Mouse (Mus musculus) neural tube, embryonic 11.5 days (tissue): ENCODE data around the gene Aldh1l1. TPM values are rescaled to one million over a fixed set of nuclear protein-coding genes. Genes with fewer than 3 reads are reported as not detected.

Experiments used
- ATAC-seq: fragments of 200-750 bp; cut with Nextera tagmentation; 2 replicates; pipeline ENCODE4 v1.8.0; 2017; ENCODE audit warnings: moderate number of reproducible peaks, mild to moderate bottlenecking, moderate TSS enrichment, moderate library complexity; ENCODE audit not compliant: insufficient read depth, low FRiP score, low TSS enrichment
- DNase-seq: peaks from one replicate; pipeline ENCODE4 v3.0.0-alpha.2; 2015; ENCODE audit warnings: low spot score
- H3K27ac ChIP-seq: fragments of 300-500 bp; sonication (generic); 2 replicates; pipeline ENCODE4 v1.5.1; 2014; ENCODE audit warnings: low read depth, mild to moderate bottlenecking, low read length
- H3K27me3 ChIP-seq: fragments of 300-500 bp; sonication (generic); 2 replicates; pipeline ENCODE4 v1.6.1; 2014; ENCODE audit warnings: mild to moderate bottlenecking, low read length, mixed read lengths; ENCODE audit not compliant: control insufficient read depth, insufficient read depth
- H3K36me3 ChIP-seq: fragments of 300-500 bp; sonication (generic); 2 replicates; pipeline ENCODE4 v1.6.1; 2014; ENCODE audit warnings: mild to moderate bottlenecking, low read length, moderate library complexity, mixed read lengths; ENCODE audit not compliant: control insufficient read depth, insufficient read depth
- H3K4me1 ChIP-seq: fragments of 300-500 bp; sonication (generic); 2 replicates; pipeline ENCODE4 v1.6.1; 2014; ENCODE audit warnings: low read length, mixed read lengths; ENCODE audit not compliant: control insufficient read depth, insufficient read depth
- H3K4me2 ChIP-seq: fragments of 300-500 bp; sonication (generic); 2 replicates; pipeline ENCODE4 v1.6.1; 2014; ENCODE audit warnings: low read depth, mild to moderate bottlenecking, moderate library complexity
- H3K4me3 ChIP-seq: fragments of 300-500 bp; sonication (generic); 2 replicates; pipeline ENCODE4 v1.5.1; 2014; ENCODE audit warnings: low read depth, low read length
- H3K9ac ChIP-seq: fragments of 300-500 bp; sonication (generic); 2 replicates; pipeline ENCODE4 v1.6.1; 2014; ENCODE audit warnings: mild to moderate bottlenecking, low read length
- H3K9me3 ChIP-seq: fragments of 300-500 bp; sonication (generic); 2 replicates; pipeline ENCODE4 v1.6.1; 2016; ENCODE audit warnings: low read length; ENCODE audit not compliant: control insufficient read depth
- WGBS: fragments of 180-500 bp; shearing (Covaris S2); extraction: QIAGEN DNeasy Blood & Tissue Kit; methylation state at CpG from one replicate; pipeline ENCODE4 v1.1.7; 2014; 5-methylcytosine and 5-hydroxymethylcytosine counted together
- polyA plus RNA-seq: library from polyadenylated mRNA; unstranded; fragments of >200 nt; fragmentation: Nextera tagmentation; extraction: Ambion mirVana; gene quantifications from 2 replicates; pipeline ENCODE4 v1.2.1, GENCODE M21; 2014

Gene Aldh1l1
- polyA plus RNA-seq, 1 experiment from 2014 or later = 0.97 TPM

DNA sequence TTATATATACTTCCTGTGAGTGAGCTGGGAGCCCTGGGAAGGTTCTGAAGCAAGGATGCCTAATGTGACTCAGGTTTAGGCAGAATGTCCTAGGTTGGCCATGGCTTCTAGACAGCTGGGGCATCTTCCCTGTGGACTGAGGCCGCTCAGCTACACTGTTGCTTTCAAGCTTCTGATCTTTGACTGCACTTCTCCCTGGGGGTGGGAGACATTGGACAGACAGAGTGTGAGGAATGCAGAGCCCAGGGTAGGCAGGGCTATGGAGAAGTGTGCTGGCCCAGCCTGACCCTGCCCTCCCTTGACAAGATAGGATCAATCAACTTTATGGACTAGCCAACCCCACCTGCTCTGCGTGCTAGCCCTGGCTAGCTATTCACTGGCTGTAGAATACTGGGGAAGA is 25.0 kb upstream of the Aldh1l1 start:
- H3K9ac ChIP-seq = no peak overlapping the region
- H3K36me3 ChIP-seq = no peaks in the 10 kb centered on the region
- H3K27me3 ChIP-seq = peaks cover 9% of the 10 kb centered on the region
- no peak for ATAC-seq
- no peaks in the 10 kb centered on the region for H3K9me3 ChIP-seq
- H3K4me1 ChIP-seq = peaks cover 5% of the 10 kb centered on the region; the same call in 1 of the 2 replicates
- no peak overlapping the region for H3K27ac ChIP-seq
- 30% methylated on average over 2 of the region's 2 CpGs for WGBS
- H3K4me2 ChIP-seq = no peak overlapping the region
- DNase-seq = no peak
- no peak overlapping the region for H3K4me3 ChIP-seq

DNA sequence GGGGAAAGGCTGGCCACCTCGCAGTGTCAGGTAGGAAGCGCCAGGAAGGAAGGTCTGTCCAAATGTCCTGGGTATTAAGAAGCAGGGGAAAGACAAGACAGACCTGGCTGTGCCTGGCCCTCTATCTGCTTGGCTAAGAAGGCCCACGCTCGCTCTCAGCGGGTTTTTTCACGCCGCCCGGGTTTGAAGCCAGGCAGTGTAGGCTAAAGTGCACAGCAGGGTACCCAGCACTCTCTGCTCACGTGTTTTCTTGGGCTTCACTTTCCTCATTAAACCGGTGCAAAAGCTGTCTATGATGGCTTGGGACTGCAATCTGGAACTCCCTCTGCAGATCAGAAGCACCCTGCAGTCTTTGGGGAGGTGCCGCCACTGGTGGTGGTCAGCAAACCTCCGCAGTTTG is 24.5 kb upstream of the Aldh1l1 start:
- H3K4me1 ChIP-seq = peaks cover 5% of the 10 kb centered on the region; the same call in 1 of the 2 replicates
- peaks cover 9% of the 10 kb centered on the region for H3K27me3 ChIP-seq
- H3K27ac ChIP-seq = no peak overlapping the region
- H3K36me3 ChIP-seq = no peaks in the 10 kb centered on the region
- H3K9me3 ChIP-seq = no peaks in the 10 kb centered on the region
- 7% methylated on average over 12 of the region's 12 CpGs for WGBS
- H3K4me3 ChIP-seq = peak overlapping the region; percentile 60
- H3K4me2 ChIP-seq = peak overlapping the region; percentile 100
- 0 out of 2 replicates have a peak, but pooled peaks have one; percentile 6 for ATAC-seq
- no peak for DNase-seq
- H3K9ac ChIP-seq = peak overlapping the region; percentile 49; the same call in 1 of the 2 replicates

DNA sequence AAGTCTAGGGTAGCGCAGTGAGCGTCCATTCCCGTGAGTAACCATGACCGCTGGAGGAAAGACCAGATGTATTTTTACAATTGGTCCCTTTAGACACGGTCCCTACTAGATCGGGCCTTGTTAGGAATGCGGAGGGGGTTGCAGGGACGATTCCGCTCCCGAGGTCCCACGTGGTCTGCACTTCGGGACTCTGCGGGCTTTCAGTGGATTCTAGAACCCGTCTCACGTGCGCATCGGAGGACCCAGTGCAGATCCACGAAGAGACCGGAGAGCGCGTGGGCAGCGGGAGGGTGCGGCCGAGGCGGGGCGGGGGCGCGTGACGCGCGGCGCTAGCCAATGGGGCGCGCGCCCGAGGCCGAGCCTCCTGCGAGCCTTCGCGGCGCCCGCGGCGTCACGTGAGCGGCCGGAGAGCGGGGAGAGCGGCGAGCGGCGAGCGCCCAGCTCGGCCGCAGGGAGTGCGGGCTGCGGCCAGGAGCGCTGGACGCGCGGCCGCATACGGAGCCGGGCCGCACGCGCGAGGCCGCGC is 24.0 kb upstream of the Aldh1l1 start, which contains the start of gene Klf15:
TSS of gene Klf15 (plus strand) at position 396 of the 526 bp plus-strand sequence.
- Histone ChIP-seq H3K36me3 (no peaks in the 10 kb centered on the region), H3K4me1 (peaks cover 5% of the 10 kb centered on the region; the same call in 1 of the 2 replicates), H3K4me2 (peak within 1 kb of the TSS; percentile 100), H3K27me3 (peaks cover 9% of the 10 kb centered on the region), H3K9ac (peak within 1 kb of the TSS; percentile 49), H3K4me3 (peak within 1 kb of the TSS; percentile 60), H3K9me3 (no peaks in the 10 kb centered on the region), H3K27ac (no peak within 1 kb of the TSS)
- peak; percentile 77 for ATAC-seq
- peak; percentile 86 for DNase-seq
- 0% methylated on average over 22 of the region's 70 CpGs for WGBS

DNA sequence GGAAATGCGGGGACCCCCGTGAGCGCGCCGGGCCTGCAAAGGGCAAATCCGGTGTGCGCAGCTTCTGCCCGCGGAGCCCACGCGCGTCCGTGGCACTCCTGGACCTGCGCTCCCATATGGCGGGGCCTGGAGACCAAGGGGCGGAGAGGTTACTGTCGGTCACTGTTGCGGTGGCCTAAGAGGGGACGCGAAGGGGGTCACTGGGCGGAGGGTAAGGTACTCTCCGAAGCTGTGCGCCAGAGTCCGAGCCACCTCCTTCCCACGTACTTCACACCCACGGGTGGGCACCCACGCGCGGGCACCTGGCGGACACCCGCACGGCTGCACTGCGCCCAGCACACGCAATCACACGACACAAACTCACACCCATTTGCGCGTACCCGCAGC is 23.4 kb upstream of the Aldh1l1 start:
- ATAC-seq = peak; percentile 38
- H3K27me3 ChIP-seq = peaks cover 9% of the 10 kb centered on the region

DNA sequence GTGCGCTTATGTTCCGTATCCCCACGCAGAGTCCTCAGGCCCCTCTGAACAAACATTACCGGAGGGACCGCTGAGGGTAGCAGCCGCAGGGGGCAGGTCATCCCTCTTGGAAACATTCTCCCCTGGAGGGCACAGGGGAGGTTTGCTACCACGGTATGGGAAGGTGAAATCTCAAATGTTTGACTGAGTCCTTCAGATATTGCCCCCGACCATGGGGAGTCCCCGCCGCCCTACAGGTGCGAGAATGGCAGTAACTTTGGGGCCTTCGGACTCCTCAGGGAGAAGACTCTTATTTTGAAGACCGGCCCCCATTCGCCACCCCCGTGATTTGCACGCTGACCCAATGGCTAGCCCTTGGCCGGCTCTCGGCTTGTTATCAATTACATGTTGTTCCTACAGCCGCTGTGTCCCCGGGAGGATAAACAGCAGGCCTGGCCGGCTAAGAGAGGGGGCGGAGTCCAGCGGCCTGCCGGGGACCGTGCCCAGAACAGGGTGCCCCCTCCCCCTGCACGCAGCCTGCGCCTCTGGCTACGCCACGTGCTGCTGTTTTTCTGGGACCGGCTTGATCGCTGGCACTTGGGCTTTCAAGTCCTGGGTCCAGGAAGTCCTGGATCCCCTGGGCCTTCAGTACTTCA is 22.9 kb upstream of the Aldh1l1 start:
- DNase-seq (peak; percentile 68), ATAC-seq (peak; percentile 67)
- Histone ChIP-seq H3K9me3 (no peaks in the 10 kb centered on the region), H3K9ac (peak overlapping the region; percentile 14), H3K4me1 (peaks cover 5% of the 10 kb centered on the region; the same call in 1 of the 2 replicates), H3K36me3 (no peaks in the 10 kb centered on the region), H3K4me2 (peak overlapping the region; percentile 100), H3K27ac (no peak overlapping the region), H3K27me3 (peaks cover 9% of the 10 kb centered on the region), H3K4me3 (peak overlapping the region; percentile 60)
- WGBS = under 1% methylated on average over 31 of the region's 31 CpGs

More for the DNA sequence above, 23.4 kb upstream of the Aldh1l1 start:
- peak overlapping the region; percentile 49 for H3K9ac ChIP-seq
- H3K9me3 ChIP-seq = no peaks in the 10 kb centered on the region
- no peak overlapping the region for H3K27ac ChIP-seq
- H3K36me3 ChIP-seq = no peaks in the 10 kb centered on the region
- DNase-seq = peak; percentile 29
- H3K4me1 ChIP-seq = peaks cover 5% of the 10 kb centered on the region; the same call in 1 of the 2 replicates
- H3K4me2 ChIP-seq = peak overlapping the region; percentile 100
- peak overlapping the region; percentile 60 for H3K4me3 ChIP-seq
- WGBS = under 1% methylated on average over 33 of the region's 38 CpGs

DNA sequence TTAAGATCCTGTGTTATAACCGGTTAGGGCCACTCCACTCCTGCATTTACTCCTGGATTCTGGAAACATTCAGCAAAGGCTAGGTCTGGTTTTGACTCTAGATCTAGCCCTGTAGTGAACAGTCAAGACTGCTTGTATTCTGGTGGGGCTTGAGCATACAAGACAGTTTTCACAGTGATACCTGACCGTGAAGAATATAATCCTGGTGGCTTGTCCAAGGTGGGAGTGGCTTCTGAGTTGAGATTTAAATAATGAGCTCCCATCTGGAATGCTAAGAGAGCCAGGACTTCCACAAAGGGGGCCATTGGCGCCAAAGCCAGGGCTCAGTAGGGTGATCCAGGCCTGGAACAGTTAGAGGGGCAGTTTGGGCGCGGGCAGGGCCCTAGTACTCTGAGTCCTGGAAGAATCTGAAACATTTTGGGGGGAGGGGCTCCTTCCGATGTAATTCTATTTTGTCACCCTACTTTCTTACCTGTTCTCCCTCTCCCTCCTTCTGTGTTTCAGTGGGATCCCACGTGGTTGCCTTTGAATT is 22.3 kb upstream of the Aldh1l1 start:
- Histone ChIP-seq H3K27me3 (peaks cover 9% of the 10 kb centered on the region), H3K4me2 (peak overlapping the region; percentile 100), H3K9me3 (no peaks in the 10 kb centered on the region), H3K27ac (no peak overlapping the region), H3K9ac (no peak overlapping the region; the same call in 1 of the 2 replicates), H3K4me3 (no peak overlapping the region), H3K36me3 (no peaks in the 10 kb centered on the region), H3K4me1 (peaks cover 5% of the 10 kb centered on the region; the same call in 1 of the 2 replicates)
- WGBS = 37% methylated on average over 7 of the region's 7 CpGs
- DNase-seq (no peak), ATAC-seq (no peak; the same call in 1 of the 2 replicates)

DNA sequence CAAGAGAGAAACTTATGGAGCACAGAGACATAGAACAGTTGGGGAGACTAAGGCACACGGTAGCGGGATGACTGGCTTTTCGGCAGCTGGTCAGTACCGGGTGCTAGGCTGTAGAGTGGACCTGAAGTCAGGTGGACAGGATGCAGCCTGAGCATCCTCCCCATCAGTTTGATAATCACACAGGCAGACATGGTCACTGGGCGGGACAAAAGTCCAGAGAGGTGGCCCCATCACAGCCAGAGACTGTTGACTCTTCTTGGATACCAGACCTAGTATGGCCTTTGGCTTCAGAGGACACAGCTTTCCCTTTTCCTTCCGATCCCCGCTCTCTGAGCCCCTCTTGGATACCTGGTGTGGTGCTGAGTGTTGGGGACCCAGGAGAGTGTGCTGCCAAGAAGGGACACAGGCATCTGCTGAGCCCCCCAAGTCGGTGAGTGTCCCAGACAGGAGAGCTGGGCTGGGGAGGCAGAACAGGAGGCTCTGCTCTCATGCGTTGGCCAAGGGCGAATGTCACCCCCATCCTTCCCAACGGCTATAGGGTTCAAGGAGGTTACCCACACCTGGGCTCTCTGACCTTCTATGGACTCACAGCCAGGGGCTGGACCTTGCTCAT is 21.1 kb upstream of the Aldh1l1 start:
- H3K36me3 ChIP-seq = no peaks in the 10 kb centered on the region
- peaks cover 5% of the 10 kb centered on the region; the same call in 1 of the 2 replicates for H3K4me1 ChIP-seq
- ATAC-seq (no peak), DNase-seq (no peak)
- no peak overlapping the region for H3K9ac ChIP-seq
- H3K4me2 ChIP-seq = no peak overlapping the region
- H3K4me3 ChIP-seq = no peak overlapping the region
- WGBS = 90% methylated on average over 11 of the region's 11 CpGs
- H3K9me3 ChIP-seq = no peaks in the 10 kb centered on the region
- peaks cover 9% of the 10 kb centered on the region for H3K27me3 ChIP-seq
- no peak overlapping the region for H3K27ac ChIP-seq

DNA sequence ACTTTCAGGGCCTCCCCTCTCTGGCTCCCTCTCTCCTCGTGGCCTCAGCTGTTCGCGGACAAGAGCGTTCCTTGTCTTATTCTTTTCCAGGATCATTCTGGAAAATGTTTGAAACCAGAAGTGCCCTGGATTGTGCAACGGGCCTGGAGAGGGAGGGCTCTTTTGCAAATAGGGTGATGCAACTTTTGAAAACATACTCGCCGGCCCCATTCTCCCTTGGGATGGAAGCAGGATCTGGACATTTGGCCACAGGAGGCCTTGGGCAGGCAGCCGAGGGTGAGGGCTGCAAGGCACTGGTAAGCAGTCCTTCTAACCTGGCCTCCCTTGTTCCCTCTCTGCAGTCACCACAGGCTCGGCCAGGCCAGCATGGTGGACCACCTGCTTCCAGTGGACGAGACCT is 20.1 kb upstream of the Aldh1l1 start:
- no peak overlapping the region for H3K9ac ChIP-seq
- no peak overlapping the region for H3K4me2 ChIP-seq
- H3K4me3 ChIP-seq = no peak overlapping the region
- H3K4me1 ChIP-seq = peaks cover 5% of the 10 kb centered on the region; the same call in 1 of the 2 replicates
- no peaks in the 10 kb centered on the region for H3K36me3 ChIP-seq
- no peak for DNase-seq
- H3K27me3 ChIP-seq = peaks cover 5% of the 10 kb centered on the region; the same call in 1 of the 2 replicates
- WGBS = 85% methylated on average over 10 of the region's 10 CpGs
- H3K9me3 ChIP-seq = no peaks in the 10 kb centered on the region
- no peak for ATAC-seq
- H3K27ac ChIP-seq = no peak overlapping the region
